Mouse (Mus musculus) CD8-positive naive resting alpha-beta T cell, adult 2 months (primary cell): ENCODE results near the gene Stambpl1.
A peak's percentile ranks its signal among the peaks of the same experiment; 100 is the strongest.

Experiments
- DNase-seq, 2 experiments: peaks; one replicate each; pipeline ENCODE4 v3.0.0; 2022; ENCODE audit warnings: low read depth in 2 of 2, low spot score in 2 of 2

Stambpl1 gene

GRCm38 (mm10) chr19:34192008-34192963 is at the start of gene Stambpl1:
Gene Stambpl1, plus strand, starts transcription at chr19:34192229.
- peak; percentile 76 to 81 for DNase-seq

- no peak for DNase-seq
Observed at GRCm38 (mm10) chr19:34148421-34148820, 43.6 kb upstream of the Stambpl1 start.

- peak; percentile 36 to 48 for DNase-seq
Observed at GRCm38 (mm10) chr19:34151909-34152308, 40.1 kb upstream of the Stambpl1 start.

GRCm38 (mm10) chr19:34153263-34154144 is 38.5 kb upstream of the Stambpl1 start:
- no peak for DNase-seq

GRCm38 (mm10) chr19:34162693-34163092 is 29.3 kb upstream of the Stambpl1 start:
- DNase-seq, result no peak

- DNase-seq, result no peak
Observed at GRCm38 (mm10) chr19:34165891-34166290, 26.1 kb upstream of the Stambpl1 start, which contains the start of gene Ankrd22. Gene Ankrd22, minus strand, starts transcription at chr19:34166053.

- DNase-seq, result no peak
Observed at GRCm38 (mm10) chr19:34166386-34166785, 25.6 kb upstream of the Stambpl1 start.

GRCm38 (mm10) chr19:34167896-34168661 is 23.9 kb upstream of the Stambpl1 start:
- peak; percentile 9 to 51 for DNase-seq

- no peak for DNase-seq
Observed at GRCm38 (mm10) chr19:34169121-34169520, 22.9 kb upstream of the Stambpl1 start.

- DNase-seq, result no peak
Observed at GRCm38 (mm10) chr19:34171167-34171566, 20.9 kb upstream of the Stambpl1 start.

- no peak for DNase-seq
Observed at GRCm38 (mm10) chr19:34174004-34174403, 18.0 kb upstream of the Stambpl1 start.

- DNase-seq, result no peak
Observed at GRCm38 (mm10) chr19:34179136-34179535, 12.9 kb upstream of the Stambpl1 start.

- no peak for DNase-seq
Observed at GRCm38 (mm10) chr19:34180316-34180715, 11.7 kb upstream of the Stambpl1 start.

- DNase-seq, result no peak
Observed at GRCm38 (mm10) chr19:34181234-34181633, 10.8 kb upstream of the Stambpl1 start.

- no peak for DNase-seq
Observed at GRCm38 (mm10) chr19:34182490-34182889, 9.5 kb upstream of the Stambpl1 start.

- peak in 1 of 2 experiments; percentile 41 for DNase-seq
Observed at GRCm38 (mm10) chr19:34186845-34187244, 5.2 kb upstream of the Stambpl1 start.

- DNase-seq, result no peak
Observed at GRCm38 (mm10) chr19:34191645-34192007, 403 bp upstream of the Stambpl1 start.

GRCm38 (mm10) chr19:34193149-34193548 is 1.1 kb downstream of the Stambpl1 start:
- DNase-seq, result no peak

GRCm38 (mm10) chr19:34193683-34194082 is 1.7 kb downstream of the Stambpl1 start:
- DNase-seq, result no peak

- DNase-seq, result no peak
Observed at GRCm38 (mm10) chr19:34194132-34194745, 2.2 kb downstream of the Stambpl1 start.
